Mouse (Mus musculus) lung, postnatal 14 days (tissue): ENCODE measurements at regions not wholly inside any gene's neighbourhood (a gene's known extent, or its start where the extent isn't known, plus 50 kb on each side); places are given as distances from the start of the nearest gene placed in this dataset.
"Not testable (repeated sequence)": the region's sequence is repeated elsewhere in the genome, so short reads cannot be mapped to it uniquely, and the experiment has no call there.

ENCODE experiments used
- DNase-seq: peaks from one replicate; pipeline ENCODE4 v3.0.0; 2021

- no peak for DNase-seq
These were observed 108.6 kb downstream of the Katnal1 start for GRCm38 (mm10) chr5:148820476-148820875.

- DNase-seq, result peak; percentile 18
These were observed 109.7 kb downstream of the Katnal1 start for GRCm38 (mm10) chr5:148819423-148819822.

GRCm38 (mm10) chr5:148818746-148819145, 110.4 kb downstream of the Katnal1 start:
- DNase-seq, result no peak

DNA sequence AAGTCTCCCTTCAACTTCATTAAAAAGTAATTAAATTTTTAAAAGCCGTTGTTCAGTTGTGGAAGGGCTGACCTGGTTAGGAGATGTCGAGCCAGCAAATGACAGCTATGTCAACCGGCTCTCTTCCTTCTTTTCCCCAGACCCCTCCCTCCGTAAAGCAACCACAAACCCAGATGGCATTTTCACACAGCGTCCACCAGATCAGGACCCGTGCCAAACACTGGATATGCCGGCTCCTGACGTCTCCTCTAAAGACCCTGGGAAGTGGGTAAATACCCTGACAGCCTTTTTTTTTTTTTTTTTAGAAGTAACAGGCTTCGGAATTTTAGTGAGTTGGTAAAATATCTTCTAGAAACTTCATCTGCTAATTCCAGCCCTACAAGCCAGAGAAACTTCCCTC, 116.3 kb downstream of the Katnal1 start:
- no peak for DNase-seq

- peak; percentile 84 for DNase-seq
These were observed 117.1 kb downstream of the Katnal1 start for GRCm38 (mm10) chr5:148812016-148812415.

DNA sequence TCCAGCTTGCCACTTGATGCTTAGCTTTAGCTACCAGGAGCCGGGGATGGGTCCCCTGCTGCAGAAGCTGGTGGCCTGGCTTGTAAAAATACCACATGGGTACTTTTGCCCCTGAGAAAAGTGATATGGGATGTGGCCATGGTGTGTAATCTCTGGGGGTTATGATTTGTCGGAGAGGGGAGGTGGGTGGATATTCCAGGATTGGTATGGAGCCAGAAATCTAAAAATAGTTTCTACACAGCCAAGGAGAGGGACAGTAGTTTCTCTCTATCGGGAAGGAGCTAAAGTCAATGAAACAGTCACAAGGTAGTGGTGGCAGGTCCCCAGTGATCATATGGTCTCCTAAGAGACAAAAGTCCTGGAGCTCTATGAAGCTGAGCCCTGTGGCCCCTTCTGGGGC, 119.6 kb downstream of the Katnal1 start:
- no peak for DNase-seq

DNA sequence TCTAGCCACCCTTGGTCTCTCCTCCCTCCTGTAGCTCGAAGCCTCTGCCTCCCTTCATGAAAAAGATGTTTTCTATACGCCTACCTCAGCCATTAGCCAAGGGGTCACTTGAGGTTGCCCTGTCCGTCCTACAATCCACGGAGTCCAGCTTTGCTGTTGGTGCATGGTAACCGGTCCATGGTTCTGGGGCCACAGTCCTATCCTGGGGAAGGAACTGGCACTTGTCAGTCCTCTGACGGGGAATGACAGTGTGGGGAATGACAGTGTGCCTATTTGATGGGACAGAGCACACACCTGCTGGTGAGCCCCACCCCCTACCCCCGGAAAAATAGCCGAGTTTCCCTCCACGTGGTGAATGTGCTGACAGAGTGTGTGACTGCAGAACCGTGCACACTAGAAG, 120.1 kb downstream of the Katnal1 start:
- DNase-seq, result no peak

GRCm38 (mm10) chr5:148808426-148808825, 120.7 kb downstream of the Katnal1 start:
- DNase-seq, result peak; percentile 58

- no peak for DNase-seq
These were observed 121.5 kb downstream of the Katnal1 start for GRCm38 (mm10) chr5:148807612-148808011.

- no peak for DNase-seq
These were observed 124.1 kb downstream of the Katnal1 start for GRCm38 (mm10) chr5:148805030-148805429.

- no peak for DNase-seq
These were observed 125.3 kb downstream of the Katnal1 start for GRCm38 (mm10) chr5:148803772-148804171.

DNA sequence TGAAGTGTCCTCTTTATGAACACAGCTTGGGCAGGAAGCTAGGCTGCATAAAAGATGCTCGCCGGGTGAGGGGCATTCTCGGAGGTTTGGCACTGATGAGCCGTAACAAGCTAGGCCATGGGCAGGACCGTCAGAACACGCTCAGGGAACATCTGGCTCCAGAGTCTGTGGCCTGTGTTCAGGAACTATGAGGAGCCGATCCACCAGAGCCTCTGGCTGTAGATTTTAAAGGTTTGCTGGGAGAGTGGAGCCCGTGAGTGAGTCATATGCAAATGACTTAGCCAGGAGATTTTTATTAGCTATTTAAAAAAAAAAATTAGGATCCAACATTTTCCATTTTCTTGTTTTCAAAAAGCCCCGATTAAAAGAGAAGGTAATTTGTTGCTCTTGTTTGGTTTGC, 126.4 kb downstream of the Katnal1 start:
- DNase-seq, result no peak

GRCm38 (mm10) chr5:148798541-148798940, 130.6 kb downstream of the Katnal1 start:
- peak; percentile 62 for DNase-seq

DNA sequence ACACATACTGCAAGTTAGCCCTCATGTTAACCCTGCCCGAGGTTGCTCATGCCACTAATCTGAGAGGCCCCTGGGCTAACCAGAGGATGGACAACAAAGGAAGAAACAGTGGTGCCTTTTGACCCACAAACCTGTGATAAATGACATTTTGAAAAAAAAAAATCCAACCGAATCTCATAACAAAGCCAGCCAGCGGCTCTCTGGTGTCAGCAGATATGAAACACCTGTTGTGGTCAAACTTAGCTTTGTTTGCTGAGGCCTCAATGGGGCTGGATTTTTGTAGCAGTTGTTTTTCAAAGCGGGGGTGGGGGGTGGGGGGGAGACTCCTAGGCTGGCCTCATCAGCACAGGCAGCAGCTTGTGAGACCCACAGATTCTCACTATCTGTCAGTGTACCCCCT, 133.0 kb downstream of the Katnal1 start:
- peak; percentile 65 for DNase-seq

DNA sequence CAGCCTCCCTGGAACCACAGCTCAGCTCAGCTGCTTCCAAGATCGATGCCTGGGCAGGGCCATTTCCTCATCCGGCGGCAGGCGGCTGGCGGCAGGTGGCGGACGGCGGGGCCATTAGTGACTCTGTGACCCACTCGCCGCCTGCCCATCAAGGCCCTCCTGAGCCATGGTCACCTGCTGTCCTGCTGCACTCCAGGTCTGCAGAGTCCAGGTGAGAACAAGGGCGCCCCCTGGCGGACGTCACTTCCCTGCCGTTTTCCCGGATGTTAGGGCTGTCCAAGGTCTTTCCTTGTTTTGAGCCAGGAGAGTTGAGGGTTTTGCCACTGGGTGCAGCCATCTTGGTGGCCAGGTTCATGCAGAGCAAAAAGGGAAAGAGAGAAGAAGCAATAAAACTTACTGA, 134.7 kb downstream of the Katnal1 start:
- DNase-seq, result peak; percentile 83

- peak; percentile 94 for DNase-seq
These were observed 136.2 kb downstream of the Katnal1 start for GRCm38 (mm10) chr5:148792736-148793440.

GRCm38 (mm10) chr5:148791651-148792050, 137.5 kb downstream of the Katnal1 start:
- no peak for DNase-seq

GRCm38 (mm10) chr5:148790343-148790742, 138.8 kb downstream of the Katnal1 start:
- not testable (repeated sequence) for DNase-seq

DNA sequence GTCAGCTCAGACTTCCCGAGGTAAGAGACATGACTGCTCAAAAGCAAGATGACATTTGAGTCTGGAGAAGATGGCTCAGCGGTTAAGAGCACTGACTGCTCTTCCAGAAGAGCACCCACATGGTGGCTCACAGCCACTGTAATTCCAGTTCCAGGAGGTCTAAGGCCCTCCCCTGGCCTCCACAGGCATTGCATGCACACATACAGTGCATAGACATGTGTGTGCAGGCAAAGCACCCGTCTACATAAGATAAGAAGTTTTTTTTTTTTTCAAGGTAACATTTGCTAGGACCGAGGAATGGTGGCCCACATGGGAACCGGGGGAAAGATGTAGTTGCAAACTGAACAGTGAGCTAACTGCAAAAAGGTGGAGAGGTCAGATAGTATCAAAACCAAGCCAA, 139.3 kb downstream of the Katnal1 start:
- DNase-seq, result no peak

DNA sequence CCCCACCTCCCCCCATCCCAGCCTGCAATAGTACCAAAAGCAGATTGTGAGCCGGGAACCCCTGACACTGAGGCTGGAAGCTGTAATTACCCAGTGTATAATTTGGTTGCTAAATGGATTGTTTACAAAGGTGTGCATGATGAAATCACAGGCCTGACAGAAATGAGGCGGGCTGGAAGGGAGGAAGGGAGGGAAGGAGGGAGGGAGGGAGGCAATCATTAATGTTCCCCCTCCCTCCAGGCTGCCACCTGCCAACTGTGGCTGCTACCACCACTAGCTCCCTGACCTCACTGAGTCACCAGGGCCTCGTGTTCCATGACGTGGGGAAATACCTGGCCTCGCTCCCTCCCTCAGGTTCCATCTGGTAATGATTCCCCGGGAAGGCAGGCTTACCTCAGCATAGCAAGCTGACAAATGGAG, 140.0 kb downstream of the Katnal1 start:
- no peak for DNase-seq

- no peak for DNase-seq
These were observed 140.4 kb downstream of the Katnal1 start for GRCm38 (mm10) chr5:148788690-148789089.

GRCm38 (mm10) chr5:148787270-148787669, 141.8 kb downstream of the Katnal1 start:
- peak; percentile 48 for DNase-seq

- DNase-seq, result not testable (repeated sequence)
These were observed 148.0 kb downstream of the Katnal1 start for GRCm38 (mm10) chr5:148781076-148781475.

GRCm38 (mm10) chr5:148776796-148777659, 152.1 kb downstream of the Katnal1 start:
- no peak for DNase-seq
